Mouse (Mus musculus) hindbrain, embryonic 13.5 days (tissue): ENCODE measurements around the gene Gadd45g. TPM values are rescaled to one million over a fixed set of nuclear protein-coding genes. Genes with fewer than 3 reads are reported as not detected.

ENCODE experiments used
- ATAC-seq: fragments of 200-750 bp; cut with Nextera tagmentation; 2 replicates; pipeline ENCODE4 v1.8.0; 2017; ENCODE audit warnings: moderate TSS enrichment; ENCODE audit not compliant: low FRiP score
- H3K27ac ChIP-seq: fragments of 300-500 bp; sonication (generic); 2 replicates; pipeline ENCODE4 v1.5.1; 2015; ENCODE audit warnings: inconsistent platforms, mild to moderate bottlenecking, moderate library complexity
- H3K27me3 ChIP-seq: fragments of 300-500 bp; sonication (generic); 2 replicates; pipeline ENCODE4 v1.6.1; 2015; ENCODE audit warnings: mild to moderate bottlenecking, inconsistent platforms
- H3K36me3 ChIP-seq: fragments of 300-500 bp; sonication (generic); 2 replicates; pipeline ENCODE4 v1.6.1; 2015; ENCODE audit warnings: mild to moderate bottlenecking, inconsistent platforms
- H3K4me1 ChIP-seq: fragments of 300-500 bp; sonication (generic); replicated peaks from 2 replicates; pipeline ENCODE4 v1.6.1; 2015; ENCODE audit warnings: inconsistent platforms
- H3K4me2 ChIP-seq: fragments of 300-500 bp; sonication (generic); 2 replicates; pipeline ENCODE4 v1.6.1; 2015; ENCODE audit warnings: inconsistent platforms, mild to moderate bottlenecking, moderate library complexity
- H3K4me3 ChIP-seq: fragments of 300-500 bp; sonication (generic); 2 replicates; pipeline ENCODE4 v1.5.1; 2015; ENCODE audit warnings: mild to moderate bottlenecking, inconsistent platforms
- H3K9ac ChIP-seq: fragments of 300-500 bp; sonication (generic); 2 replicates; pipeline ENCODE4 v1.6.1; 2015; ENCODE audit warnings: mild to moderate bottlenecking, inconsistent platforms
- H3K9me3 ChIP-seq: fragments of 300-500 bp; sonication (generic); 2 replicates; pipeline ENCODE4 v1.6.1; 2016; ENCODE audit warnings: inconsistent platforms
- WGBS: fragments of 180-500 bp; shearing (Covaris S2); methylation state at CpG from one replicate; pipeline ENCODE4 v1.1.7; 2015; 5-methylcytosine and 5-hydroxymethylcytosine counted together
- polyA plus RNA-seq: library from polyadenylated mRNA; unstranded; fragments of >200 nt; fragmentation: Nextera tagmentation; extraction: Ambion mirVana; gene quantifications from 2 replicates; pipeline ENCODE4 v1.2.1, GENCODE M21; 2015

Gene Gadd45g
- 113 and 116 TPM in 2 replicates for polyA plus RNA-seq

DNA sequence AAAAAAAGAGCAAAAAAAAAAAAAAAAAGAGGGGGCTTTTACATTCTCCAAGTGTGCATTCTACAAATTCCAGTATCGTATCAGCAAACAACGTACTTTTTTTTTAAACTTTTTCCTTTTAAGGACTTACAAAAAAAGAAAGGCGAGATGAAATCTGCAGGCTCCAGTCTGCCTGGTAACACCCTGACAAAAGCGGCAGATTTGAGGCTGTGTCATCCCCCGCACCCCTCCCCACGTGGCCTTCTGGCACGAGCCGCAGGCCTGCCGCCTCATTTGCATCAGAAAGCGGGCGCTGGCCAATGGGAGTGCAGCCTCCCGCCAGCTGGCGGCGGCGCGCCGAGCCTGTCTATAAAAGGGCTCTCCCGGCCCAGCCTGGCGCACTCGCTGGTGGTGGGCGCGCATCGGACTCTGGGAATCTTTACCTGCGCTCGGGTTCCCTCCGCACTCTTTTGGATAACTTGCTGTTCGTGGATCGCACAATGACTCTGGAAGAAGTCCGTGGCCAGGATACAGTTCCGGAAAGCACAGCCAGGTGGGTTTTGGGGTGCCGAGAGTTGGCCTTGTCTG, at the start of gene Gadd45g:
Gene Gadd45g (plus strand): TSS at position 378 of the 567 bp plus-strand sequence.
- H3K27me3 ChIP-seq: peaks cover 38% of the 10 kb centered on the region
- under 1% methylated on average over 31 of the region's 31 CpGs for WGBS
- H3K4me2 ChIP-seq: peak within 1 kb of the TSS; percentile 88
- H3K36me3 ChIP-seq: no peaks in the 10 kb centered on the region
- H3K27ac ChIP-seq: peak within 1 kb of the TSS; percentile 92
- ATAC-seq: peak; percentile 77
- peaks cover 62% of the 10 kb centered on the region for H3K4me1 ChIP-seq
- H3K9me3 ChIP-seq: no peaks in the 10 kb centered on the region
- peak within 1 kb of the TSS; percentile 83 for H3K9ac ChIP-seq
- H3K4me3 ChIP-seq: peak within 1 kb of the TSS; percentile 52

DNA sequence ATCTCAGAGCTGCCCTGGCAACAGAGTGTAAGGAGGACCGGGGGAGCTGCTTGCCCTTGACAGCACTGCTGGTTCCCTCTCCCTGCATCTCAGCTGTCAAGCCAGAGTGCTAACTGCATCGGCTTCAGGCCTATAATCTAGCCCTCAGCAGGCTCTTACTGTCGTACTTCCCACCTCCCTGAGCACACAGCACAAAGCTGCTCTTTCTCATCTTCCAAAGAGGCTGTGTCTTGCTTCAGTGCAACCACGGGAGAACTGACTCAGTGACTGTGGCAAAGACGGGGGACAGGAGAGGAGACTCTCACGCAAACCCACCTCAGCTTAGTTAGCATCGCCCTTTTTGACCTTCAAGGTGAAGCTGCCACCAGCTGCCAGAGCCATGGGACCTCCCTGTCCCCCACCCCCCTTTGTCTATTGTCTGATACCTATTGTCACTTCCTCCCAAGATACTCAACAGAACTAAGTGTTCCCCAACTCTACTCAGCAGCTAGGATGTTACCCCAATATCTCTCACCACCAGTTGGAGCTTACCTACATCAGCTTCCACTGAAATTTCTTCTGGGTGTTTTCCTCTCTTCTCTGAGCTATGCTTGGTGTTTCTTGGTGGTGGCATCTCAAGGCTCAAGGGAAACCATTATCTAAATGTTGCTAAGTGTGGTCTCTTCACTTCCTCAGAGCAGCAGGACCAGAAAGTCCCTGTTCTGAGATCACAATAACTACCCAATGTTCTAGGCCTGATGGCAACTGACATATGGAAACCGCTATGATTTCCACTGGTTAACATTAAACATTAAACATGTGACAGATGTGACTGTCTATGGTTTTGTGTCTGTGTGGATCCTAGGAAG, 48.4 kb upstream of the Gadd45g start:
- ATAC-seq: no peak
- Histone ChIP-seq H3K4me1 (peaks cover 7% of the 10 kb centered on the region; the same call in 1 of the 2 replicates), H3K36me3 (no peaks in the 10 kb centered on the region), H3K9me3 (no peaks in the 10 kb centered on the region), H3K4me3 (no peak overlapping the region), H3K27me3 (0 out of 2 replicates have a peak, but pooled peaks cover 3% of the 10 kb centered on the region), H3K27ac (no peak overlapping the region), H3K9ac (no peak overlapping the region), H3K4me2 (no peak overlapping the region)
- WGBS: 66% methylated on average over 8 of the region's 8 CpGs

DNA sequence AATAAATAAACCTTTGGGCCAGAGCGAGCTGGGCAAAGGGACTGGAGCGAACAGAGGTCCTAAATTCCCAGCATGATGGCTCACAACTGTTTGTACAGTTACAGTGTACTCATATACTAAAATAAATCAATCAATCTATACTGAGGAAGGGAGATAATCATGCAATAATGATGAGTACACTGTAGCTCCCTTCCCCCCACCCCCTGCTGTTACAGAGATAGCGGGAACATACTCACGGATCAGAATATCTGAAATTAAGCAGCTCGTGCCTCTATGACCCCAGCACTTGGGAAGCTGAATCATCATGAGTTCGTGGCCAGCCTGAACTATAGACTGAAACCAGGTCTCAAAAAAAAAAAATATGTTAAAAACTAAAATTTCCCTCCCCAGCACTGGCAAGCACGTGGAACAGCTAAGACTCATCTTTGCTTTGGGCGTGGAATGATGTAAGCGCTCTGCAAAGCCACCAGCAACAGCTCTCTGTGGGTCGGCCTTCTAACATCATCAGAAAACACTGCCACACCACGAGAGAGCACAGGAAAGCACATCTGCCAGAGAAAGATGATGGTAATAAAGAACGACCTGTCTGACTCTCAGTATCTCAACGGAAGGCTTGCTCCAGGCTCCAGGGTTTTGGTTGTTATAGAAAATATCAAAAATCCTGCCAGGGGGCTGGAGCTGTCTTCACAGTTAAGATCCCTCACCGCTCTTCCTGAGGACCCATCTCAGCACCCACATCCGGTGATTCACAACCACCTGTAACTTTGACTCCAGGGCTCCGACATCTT, 46.5 kb upstream of the Gadd45g start:
- no peaks in the 10 kb centered on the region for H3K36me3 ChIP-seq
- no peak overlapping the region for H3K4me2 ChIP-seq
- 0 out of 2 replicates have a peak, but pooled peaks cover 3% of the 10 kb centered on the region for H3K27me3 ChIP-seq
- H3K9ac ChIP-seq: no peak overlapping the region
- no peak for ATAC-seq
- no peaks in the 10 kb centered on the region for H3K9me3 ChIP-seq
- WGBS: 88% methylated on average over 16 of the region's 16 CpGs
- no peak overlapping the region for H3K27ac ChIP-seq
- H3K4me3 ChIP-seq: no peak overlapping the region
- H3K4me1 ChIP-seq: peaks cover 3% of the 10 kb centered on the region; the same call in 1 of the 2 replicates

DNA sequence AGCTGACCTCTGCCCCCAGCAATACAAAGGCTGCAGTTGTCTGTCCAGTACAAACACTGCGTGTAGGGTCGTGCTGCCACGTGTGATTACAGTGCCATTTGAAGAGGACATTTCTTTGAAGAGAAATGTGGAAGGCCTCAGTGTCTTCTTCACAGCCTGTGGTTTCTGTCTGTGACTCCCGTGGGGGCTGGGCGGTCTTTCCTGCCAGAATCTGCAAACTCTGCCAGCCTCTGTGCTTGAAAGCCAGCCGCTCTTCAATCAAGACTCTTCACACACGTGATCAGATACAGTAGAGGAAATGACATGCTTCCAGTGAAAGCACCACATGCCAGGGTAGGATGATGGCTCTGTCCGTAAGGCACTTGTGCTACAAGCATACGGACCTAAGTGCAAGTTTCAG, 45.6 kb upstream of the Gadd45g start:
- H3K4me3 ChIP-seq: no peak overlapping the region
- no peaks in the 10 kb centered on the region for H3K9me3 ChIP-seq
- no peaks in the 10 kb centered on the region for H3K36me3 ChIP-seq
- H3K4me1 ChIP-seq: peaks cover 12% of the 10 kb centered on the region
- ATAC-seq: no peak
- no peak overlapping the region for H3K4me2 ChIP-seq
- H3K27me3 ChIP-seq: no peaks in the 10 kb centered on the region
- no peak overlapping the region for H3K9ac ChIP-seq
- WGBS: 58% methylated on average over 9 of the region's 9 CpGs
- H3K27ac ChIP-seq: no peak overlapping the region

DNA sequence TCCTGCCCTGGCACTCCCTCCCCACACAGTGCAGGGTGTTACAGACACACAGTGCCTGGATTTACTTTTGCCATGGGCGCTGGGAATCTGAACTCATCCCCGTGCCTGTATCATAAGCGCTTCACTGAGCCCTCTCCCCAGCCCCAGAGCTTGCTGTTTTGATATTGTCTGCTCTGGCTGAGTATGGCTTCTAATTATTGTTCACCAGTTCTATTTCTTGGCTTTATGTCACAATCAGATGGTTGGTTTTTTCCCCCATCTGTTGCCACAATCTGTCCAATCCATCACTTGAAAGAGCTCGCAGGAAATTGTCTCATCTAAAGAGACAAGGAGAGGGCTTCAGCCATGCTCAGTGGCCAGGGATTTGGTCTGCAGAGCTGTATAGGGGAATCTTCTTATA, 40.8 kb upstream of the Gadd45g start:
- peak; percentile 22; the same call in 1 of the 2 replicates for ATAC-seq
- Histone ChIP-seq H3K27me3 (no peaks in the 10 kb centered on the region), H3K9me3 (no peaks in the 10 kb centered on the region), H3K4me3 (no peak overlapping the region), H3K27ac (peak overlapping the region; percentile 70), H3K36me3 (no peaks in the 10 kb centered on the region), H3K4me1 (peaks cover 17% of the 10 kb centered on the region), H3K9ac (peak overlapping the region; percentile 53; the same call in 1 of the 2 replicates), H3K4me2 (no peak overlapping the region)
- WGBS: 65% methylated on average over 4 of the region's 4 CpGs

DNA sequence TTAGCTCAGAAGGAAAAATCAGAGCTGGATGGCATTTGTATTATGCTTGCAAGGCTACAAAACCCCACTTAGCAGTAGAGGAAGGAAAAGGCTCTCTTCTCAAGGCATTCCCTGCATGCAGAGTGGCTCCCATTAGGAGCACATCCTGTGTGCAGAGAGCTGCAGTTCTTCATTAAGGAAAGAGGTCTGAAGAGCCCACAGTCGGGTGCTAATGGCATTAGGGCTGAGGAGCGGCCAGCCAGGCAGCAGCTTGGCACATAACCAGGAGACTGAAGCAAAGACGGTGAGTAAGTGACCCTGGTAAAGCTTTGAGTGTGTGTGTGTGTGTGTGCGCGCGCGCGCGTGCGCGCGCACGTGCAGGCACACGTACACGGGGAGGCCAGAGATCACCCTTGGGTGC, 40.3 kb upstream of the Gadd45g start:
- H3K4me1 ChIP-seq: peaks cover 17% of the 10 kb centered on the region
- H3K4me3 ChIP-seq: no peak overlapping the region
- ATAC-seq: 0 out of 2 replicates have a peak, but pooled peaks have one; percentile 43
- no peaks in the 10 kb centered on the region for H3K27me3 ChIP-seq
- H3K27ac ChIP-seq: peak overlapping the region; percentile 70
- peak overlapping the region; percentile 53; the same call in 1 of the 2 replicates for H3K9ac ChIP-seq
- no peak overlapping the region for H3K4me2 ChIP-seq
- H3K9me3 ChIP-seq: no peaks in the 10 kb centered on the region
- H3K36me3 ChIP-seq: no peaks in the 10 kb centered on the region
- 80% methylated on average over 15 of the region's 15 CpGs for WGBS

DNA sequence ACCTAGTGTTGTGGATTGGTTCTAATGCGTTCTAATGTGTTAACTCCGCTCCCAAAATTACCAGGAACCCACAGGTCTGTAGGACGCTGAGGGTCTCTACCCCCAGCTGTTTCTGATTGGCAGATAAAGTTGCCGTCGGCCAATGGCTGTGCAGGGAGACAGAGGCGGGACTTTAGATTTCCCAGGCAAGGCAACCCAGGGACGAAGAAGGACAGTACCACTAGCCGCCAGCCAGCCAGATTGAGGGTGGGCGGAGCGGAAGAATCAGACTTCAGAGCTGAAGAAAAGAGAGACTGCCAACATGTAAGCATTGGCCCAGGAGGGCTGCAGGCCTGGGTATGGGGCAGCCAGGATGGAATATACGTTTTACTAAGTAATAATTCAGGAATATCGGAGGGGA, 38.3 kb upstream of the Gadd45g start:
- ATAC-seq: no peak
- H3K4me2 ChIP-seq: no peak overlapping the region
- H3K4me1 ChIP-seq: peaks cover 24% of the 10 kb centered on the region
- no peak overlapping the region for H3K9ac ChIP-seq
- no peak overlapping the region for H3K4me3 ChIP-seq
- H3K27me3 ChIP-seq: no peaks in the 10 kb centered on the region
- H3K27ac ChIP-seq: no peak overlapping the region
- WGBS: 28% methylated on average over 12 of the region's 12 CpGs
- no peaks in the 10 kb centered on the region for H3K9me3 ChIP-seq
- no peaks in the 10 kb centered on the region for H3K36me3 ChIP-seq

DNA sequence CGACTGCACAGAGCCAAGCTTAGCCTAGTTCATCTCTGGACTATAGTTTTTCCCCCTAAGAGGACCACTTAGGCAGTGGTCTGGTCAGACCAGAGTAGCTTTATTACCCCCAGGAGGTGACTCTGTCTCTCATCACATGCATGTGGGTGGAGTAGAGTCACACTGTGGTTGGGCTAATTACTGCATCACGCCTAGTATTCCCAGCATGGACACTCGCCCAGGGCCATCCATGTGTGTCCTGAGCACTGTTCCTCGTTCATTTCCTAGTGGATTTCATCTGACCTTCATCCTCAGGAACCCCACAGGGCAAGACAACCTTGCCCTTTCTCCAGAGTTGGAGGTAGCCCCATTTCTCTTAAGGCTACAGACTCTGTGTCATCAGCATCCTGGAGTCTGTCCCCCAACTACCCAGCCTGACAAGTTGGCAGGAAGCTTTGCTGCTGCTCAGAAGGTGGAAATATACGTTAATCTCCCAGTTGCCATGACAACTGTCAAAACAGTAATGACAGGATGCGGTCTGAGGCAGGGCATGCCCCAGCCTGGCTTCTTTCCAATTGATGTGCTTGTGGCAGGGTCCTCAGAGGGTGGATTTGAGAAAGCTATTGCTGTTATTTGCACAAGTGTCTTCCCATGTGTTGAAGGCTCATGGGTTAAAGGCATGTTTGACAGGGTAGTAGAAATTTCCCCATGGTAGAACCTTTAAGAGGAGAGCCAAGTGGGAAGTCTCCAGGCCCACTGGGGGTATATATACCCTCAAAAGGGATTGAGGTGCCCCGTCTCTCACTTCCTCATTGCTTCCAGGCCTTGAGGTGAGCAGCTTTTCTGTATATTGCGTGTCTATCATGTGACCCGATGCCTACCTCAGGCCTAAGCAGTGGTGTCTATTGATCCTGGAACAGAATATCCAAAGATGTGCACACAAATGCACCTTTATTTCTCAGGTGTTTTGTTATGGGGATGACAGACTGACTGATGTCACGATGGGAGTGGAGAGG, 32.6 kb upstream of the Gadd45g start:
- Histone ChIP-seq H3K4me3 (no peak overlapping the region), H3K9ac (no peak overlapping the region), H3K4me2 (no peak overlapping the region), H3K27ac (peak overlapping the region; percentile 32; the same call in 1 of the 2 replicates), H3K9me3 (no peaks in the 10 kb centered on the region), H3K36me3 (no peaks in the 10 kb centered on the region), H3K27me3 (no peaks in the 10 kb centered on the region), H3K4me1 (peaks cover 31% of the 10 kb centered on the region)
- 63% methylated on average over 10 of the region's 10 CpGs for WGBS
- no peak for ATAC-seq

DNA sequence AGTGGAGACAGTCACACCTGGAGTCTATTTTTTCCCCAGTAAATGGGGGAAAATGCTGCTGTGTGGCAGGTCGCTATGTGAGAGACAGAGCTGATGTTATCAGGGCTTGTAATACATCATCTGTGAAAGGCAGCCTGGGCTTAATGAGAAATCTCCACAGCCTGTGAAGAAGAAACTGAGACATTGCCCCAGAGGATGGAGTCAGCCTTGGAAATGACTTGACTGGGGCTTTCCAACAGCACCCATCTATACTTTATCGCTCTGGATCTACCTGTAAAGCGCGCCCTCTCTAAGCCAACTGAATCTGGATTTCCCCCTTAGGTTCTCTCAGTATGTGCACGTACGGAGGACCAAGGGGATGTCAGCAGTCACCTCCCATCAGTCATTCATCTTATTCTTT, 31.8 kb upstream of the Gadd45g start:
- H3K27me3 ChIP-seq: no peaks in the 10 kb centered on the region
- 86% methylated on average over 6 of the region's 6 CpGs for WGBS
- no peaks in the 10 kb centered on the region for H3K36me3 ChIP-seq
- no peak overlapping the region for H3K9ac ChIP-seq
- peaks cover 34% of the 10 kb centered on the region for H3K4me1 ChIP-seq
- H3K4me2 ChIP-seq: no peak overlapping the region
- H3K27ac ChIP-seq: peak overlapping the region; percentile 32
- no peaks in the 10 kb centered on the region for H3K9me3 ChIP-seq
- ATAC-seq: no peak
- H3K4me3 ChIP-seq: no peak overlapping the region

DNA sequence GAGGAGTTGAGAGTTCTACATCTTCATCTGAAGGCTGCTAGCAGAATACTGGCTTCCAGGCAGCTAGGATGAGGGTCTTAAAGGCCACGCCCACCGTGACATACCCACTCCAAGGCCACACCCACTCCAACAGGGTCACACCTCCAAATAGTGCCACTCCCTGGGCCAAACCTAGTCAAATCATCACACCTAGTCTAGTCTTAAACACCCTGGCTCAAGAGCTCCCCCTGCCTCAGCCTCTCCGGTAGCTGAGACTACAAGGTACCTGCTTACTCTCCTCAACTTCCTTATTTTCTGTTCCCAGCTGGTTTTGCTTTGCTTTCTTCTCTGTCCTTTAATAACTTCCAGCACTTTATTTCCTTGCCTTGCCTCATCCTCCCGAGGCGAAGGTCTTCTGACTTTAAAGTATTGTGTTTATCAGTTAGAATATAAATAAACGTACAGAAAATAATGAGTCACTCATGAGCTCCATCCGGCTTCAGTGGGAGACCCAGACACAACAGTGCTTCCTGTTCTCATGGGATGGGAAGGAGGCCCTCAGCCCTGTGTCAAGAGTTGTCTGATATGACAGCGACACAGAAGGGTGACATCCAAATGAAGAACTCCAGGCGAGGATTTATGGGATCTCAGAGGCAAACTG, 30.5 kb upstream of the Gadd45g start:
- no peak overlapping the region for H3K9ac ChIP-seq
- peaks cover 34% of the 10 kb centered on the region for H3K4me1 ChIP-seq
- H3K27ac ChIP-seq: peak overlapping the region; percentile 72
- H3K4me3 ChIP-seq: no peak overlapping the region
- no peaks in the 10 kb centered on the region for H3K9me3 ChIP-seq
- no peaks in the 10 kb centered on the region for H3K27me3 ChIP-seq
- H3K36me3 ChIP-seq: no peaks in the 10 kb centered on the region
- WGBS: 72% methylated on average over 9 of the region's 9 CpGs
- H3K4me2 ChIP-seq: no peak overlapping the region
- no peak for ATAC-seq

DNA sequence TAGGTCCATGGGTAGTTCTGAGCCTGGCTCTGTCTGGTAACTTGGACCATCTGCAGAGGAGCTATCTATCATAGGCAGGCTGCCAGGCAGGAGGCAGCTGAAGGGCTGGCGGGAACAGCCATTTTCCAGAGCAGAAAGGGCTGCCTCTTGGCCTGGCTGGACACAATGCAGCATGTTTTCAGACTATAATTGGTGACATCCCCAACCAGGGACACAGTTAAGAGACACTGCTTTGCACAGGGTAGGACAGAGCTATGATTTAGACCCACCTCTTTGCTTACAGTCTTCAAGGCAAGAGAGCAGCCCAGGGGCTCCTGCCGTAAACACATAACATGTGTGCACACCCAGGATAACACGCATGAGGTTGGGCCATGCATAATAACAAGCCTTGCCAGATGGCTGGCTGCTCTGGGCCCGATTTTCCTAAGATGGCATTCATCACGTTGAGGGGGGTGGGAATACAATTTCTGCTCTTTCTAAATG, 29.9 kb upstream of the Gadd45g start:
- peak; percentile 58; the same call in 1 of the 2 replicates for ATAC-seq
- Histone ChIP-seq H3K27ac (peak overlapping the region; percentile 72), H3K36me3 (no peaks in the 10 kb centered on the region), H3K9me3 (no peaks in the 10 kb centered on the region), H3K4me3 (no peak overlapping the region), H3K27me3 (no peaks in the 10 kb centered on the region), H3K9ac (no peak overlapping the region), H3K4me2 (no peak overlapping the region), H3K4me1 (peaks cover 32% of the 10 kb centered on the region)
- WGBS: 56% methylated on average over 5 of the region's 5 CpGs
